Mouse (Mus musculus): Measurements from ENCODE around the gene Srbd1.

The Srbd1 gene

GRCm38 (mm10) chr17:86035146-86035545 lies 109.8 kb downstream of the Srbd1 start:
- no peak for DNase-seq (ENCODE audit: low spot score)

GRCm38 (mm10) chr17:86034641-86035040 lies 110.3 kb downstream of the Srbd1 start:
- DNase-seq (ENCODE audit: low spot score): no peak

- DNase-seq (ENCODE audit: low spot score): no peak
Measured at GRCm38 (mm10) chr17:86032113-86032714, 112.8 kb downstream of the Srbd1 start.

- DNase-seq (ENCODE audit: low spot score): no peak
Measured at GRCm38 (mm10) chr17:86030016-86030415, 115.0 kb downstream of the Srbd1 start.

GRCm38 (mm10) chr17:86029175-86029574 lies 115.8 kb downstream of the Srbd1 start:
- no peak for DNase-seq (ENCODE audit: low spot score)

GRCm38 (mm10) chr17:86027577-86028199 lies 117.3 kb downstream of the Srbd1 start:
- DNase-seq (ENCODE audit: low spot score): no peak

GRCm38 (mm10) chr17:86024589-86024988 lies 120.4 kb downstream of the Srbd1 start:
- DNase-seq (ENCODE audit: low spot score): no peak

- no peak for DNase-seq (ENCODE audit: low spot score)
Measured at GRCm38 (mm10) chr17:86022366-86022765, 122.6 kb downstream of the Srbd1 start.

- no peak for DNase-seq (ENCODE audit: low spot score)
Measured at GRCm38 (mm10) chr17:86021815-86022214, 123.2 kb downstream of the Srbd1 start.

GRCm38 (mm10) chr17:86021231-86021630 lies 123.7 kb downstream of the Srbd1 start:
- no peak for DNase-seq (ENCODE audit: low spot score)

GRCm38 (mm10) chr17:86019793-86020192 lies 125.2 kb downstream of the Srbd1 start:
- no peak for DNase-seq (ENCODE audit: low spot score)

- no peak for DNase-seq (ENCODE audit: low spot score)
Measured at GRCm38 (mm10) chr17:86014246-86014645, 130.7 kb downstream of the Srbd1 start.

- no peak for DNase-seq (ENCODE audit: low spot score)
Measured at GRCm38 (mm10) chr17:86012576-86012975, 132.4 kb downstream of the Srbd1 start.

- DNase-seq (ENCODE audit: low spot score): no peak
Measured at GRCm38 (mm10) chr17:86011849-86012248, 133.1 kb downstream of the Srbd1 start.

GRCm38 (mm10) chr17:86008401-86008800 lies 136.6 kb downstream of the Srbd1 start:
- DNase-seq (ENCODE audit: low spot score): no peak

GRCm38 (mm10) chr17:86002113-86002512 lies 142.9 kb downstream of the Srbd1 start:
- no peak for DNase-seq (ENCODE audit: low spot score)

GRCm38 (mm10) chr17:86001667-86002066 lies 143.3 kb downstream of the Srbd1 start:
- no peak for DNase-seq (ENCODE audit: low spot score)

GRCm38 (mm10) chr17:85995727-85996126 lies 149.2 kb downstream of the Srbd1 start:
- peak; percentile 33 for DNase-seq (ENCODE audit: low spot score)

GRCm38 (mm10) chr17:85995086-85995485 lies 149.9 kb downstream of the Srbd1 start:
- DNase-seq (ENCODE audit: low spot score): no peak

GRCm38 (mm10) chr17:85989058-85989769 lies 155.8 kb downstream of the Srbd1 start:
- no peak for DNase-seq (ENCODE audit: low spot score)

GRCm38 (mm10) chr17:85987531-85987930 lies 157.4 kb downstream of the Srbd1 start:
- DNase-seq (ENCODE audit: low spot score): no peak

- no peak for DNase-seq (ENCODE audit: low spot score)
Measured at GRCm38 (mm10) chr17:85986624-85987023, 158.4 kb downstream of the Srbd1 start.

GRCm38 (mm10) chr17:85986181-85986580 lies 158.8 kb downstream of the Srbd1 start:
- no peak for DNase-seq (ENCODE audit: low spot score)
